Mouse (Mus musculus): ENCODE results near the gene Rhob. TPM values are rescaled to one million over a fixed set of nuclear protein-coding genes. Genes with fewer than 3 reads are reported as not detected.

Gene Rhob
- total RNA-seq (2021) = 100 to 1,000 TPM; 176 to 206 TPM
- long read RNA-seq, experiment 1, transcript Rhob-201 (1 exons, 2,349 nt) = major isoform, 34 of 34 reads
- long read RNA-seq, experiment 1, partial matches to known transcripts = 0 of 34 reads
- long read RNA-seq, experiment 1, other reads (novel, unspliced or antisense) = 0 of 34 reads
- long read RNA-seq, experiment 2, transcript Rhob-201 (1 exons, 2,349 nt) = major isoform, 184 of 184 reads
- long read RNA-seq, experiment 2, partial matches to known transcripts = 0 of 184 reads
- long read RNA-seq, experiment 2, other reads (novel, unspliced or antisense) = 0 of 184 reads

DNA sequence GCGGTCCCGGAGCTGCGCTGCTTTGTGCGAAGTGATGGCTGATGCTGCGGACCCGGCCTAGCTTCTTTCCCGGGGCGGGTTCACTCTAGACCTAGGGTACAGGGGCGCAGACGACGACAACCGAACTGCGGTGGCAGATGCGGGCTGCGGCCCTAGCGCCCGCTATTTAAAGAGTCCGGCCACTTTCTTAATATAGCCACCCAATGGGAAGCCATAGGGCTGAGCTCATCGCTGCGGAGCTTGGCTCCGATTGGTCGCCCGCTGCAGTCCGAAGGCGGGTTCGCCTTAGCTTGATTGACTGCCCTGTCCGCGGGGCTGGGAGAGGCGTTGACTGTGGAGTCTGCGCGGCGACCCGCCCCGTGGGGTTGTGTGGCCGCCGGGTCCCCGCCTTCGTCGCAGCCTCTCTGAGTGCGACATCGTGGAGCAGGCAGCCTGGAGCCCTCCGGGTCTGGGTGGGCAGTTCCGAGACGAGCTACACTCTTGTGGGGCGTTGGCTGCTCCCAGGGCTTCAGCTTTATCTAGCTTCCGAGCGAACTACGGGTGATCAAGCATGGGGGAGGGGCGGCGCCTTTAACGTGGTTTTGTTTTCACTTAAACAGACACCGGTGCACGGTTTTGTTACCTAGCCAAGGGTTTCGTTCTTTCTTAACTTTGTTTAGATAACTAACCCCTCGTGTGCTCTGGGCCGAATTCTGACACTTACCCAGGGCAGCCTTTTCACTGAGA, at the start of gene Rhob:
Rhob (minus strand) TSS at position 139 of the 726 bp plus-strand sequence.
- peak; percentile 85 to 90 for DNase-seq (ENCODE audit: low spot score in 2 of 2)

GRCm38 (mm10) chr12:8547357-8547756, 47.5 kb upstream of the Rhob start:
- peak in 1 of 2 experiments; percentile 27 for DNase-seq (ENCODE audit: low spot score in 2 of 2)

GRCm38 (mm10) chr12:8546801-8547200, 47.0 kb upstream of the Rhob start:
- no peak for DNase-seq (ENCODE audit: low spot score in 2 of 2)

DNA sequence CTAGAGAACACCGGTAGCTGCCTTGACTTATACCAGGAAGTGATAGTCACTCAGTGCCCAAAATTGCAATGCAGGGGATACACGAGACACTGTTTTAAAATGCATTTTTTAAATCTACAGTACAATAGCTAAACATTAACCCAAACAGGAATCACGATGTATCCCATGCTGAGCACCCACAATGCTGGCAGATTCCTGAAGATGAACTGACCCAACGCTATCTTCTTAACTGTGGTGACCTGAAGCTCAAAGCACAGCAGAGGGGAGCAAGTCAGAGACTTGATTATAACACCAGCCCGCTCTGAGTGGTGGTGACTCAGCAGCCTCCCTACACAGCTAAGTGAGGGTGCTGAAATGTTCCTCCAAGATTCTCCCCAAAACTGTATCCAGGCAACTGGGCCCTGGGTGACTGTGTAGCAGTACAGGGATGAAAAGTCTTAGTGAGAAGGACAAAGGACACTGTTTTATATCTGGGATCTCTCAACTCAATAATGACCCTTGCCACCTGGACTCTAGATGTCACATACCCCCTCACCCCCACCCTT, 45.3 kb upstream of the Rhob start:
- DNase-seq (ENCODE audit: low spot score in 2 of 2) = no peak

GRCm38 (mm10) chr12:8542371-8542770, 42.6 kb upstream of the Rhob start:
- DNase-seq (ENCODE audit: low spot score in 2 of 2) = no peak

- no peak for DNase-seq (ENCODE audit: low spot score in 2 of 2)
Measured at GRCm38 (mm10) chr12:8539471-8539870, 39.7 kb upstream of the Rhob start.

- no peak for DNase-seq (ENCODE audit: low spot score in 2 of 2)
Measured at GRCm38 (mm10) chr12:8537291-8537690, 37.5 kb upstream of the Rhob start.

- no peak for DNase-seq (ENCODE audit: low spot score in 2 of 2)
Measured at GRCm38 (mm10) chr12:8536221-8536965, 36.6 kb upstream of the Rhob start.

DNA sequence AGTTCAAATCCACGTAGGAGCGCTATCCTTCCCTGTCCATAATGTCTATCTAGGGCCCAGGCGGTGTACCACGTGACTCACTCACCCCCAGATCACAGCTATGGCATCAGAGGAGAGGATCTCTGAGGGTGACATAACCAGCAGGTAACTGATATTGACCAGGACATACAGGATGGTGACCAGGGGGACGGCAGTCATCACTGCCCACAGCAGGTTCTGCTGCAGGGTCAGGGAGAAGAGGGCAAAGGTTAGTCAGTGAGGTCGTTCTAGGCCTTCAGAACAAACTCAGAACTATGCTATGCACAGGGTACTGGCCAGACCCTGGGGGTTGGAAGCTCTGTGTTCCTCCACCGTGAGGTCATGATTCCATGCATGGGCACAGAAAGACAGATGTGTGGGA, 35.8 kb upstream of the Rhob start:
- DNase-seq (ENCODE audit: low spot score in 2 of 2) = no peak

DNA sequence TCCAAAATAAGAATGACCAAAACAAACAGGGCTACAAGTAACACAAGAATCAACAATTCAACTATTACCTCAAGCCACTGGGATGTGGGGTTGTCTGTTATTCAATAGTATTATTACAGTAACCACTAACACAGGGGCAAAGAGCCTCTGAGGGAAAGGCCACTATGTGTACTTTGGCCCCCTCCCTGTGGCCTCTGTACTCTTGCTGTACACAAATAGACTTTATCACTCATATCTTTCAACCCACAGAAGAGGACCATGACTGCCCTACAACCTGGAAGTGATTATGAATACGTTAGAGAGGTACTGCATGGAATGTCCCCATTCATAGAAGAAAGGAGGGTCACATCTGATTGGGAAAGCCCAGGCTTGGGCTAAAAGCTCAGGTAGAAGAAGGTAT, 35.1 kb upstream of the Rhob start:
- DNase-seq (ENCODE audit: low spot score in 2 of 2) = no peak

DNA sequence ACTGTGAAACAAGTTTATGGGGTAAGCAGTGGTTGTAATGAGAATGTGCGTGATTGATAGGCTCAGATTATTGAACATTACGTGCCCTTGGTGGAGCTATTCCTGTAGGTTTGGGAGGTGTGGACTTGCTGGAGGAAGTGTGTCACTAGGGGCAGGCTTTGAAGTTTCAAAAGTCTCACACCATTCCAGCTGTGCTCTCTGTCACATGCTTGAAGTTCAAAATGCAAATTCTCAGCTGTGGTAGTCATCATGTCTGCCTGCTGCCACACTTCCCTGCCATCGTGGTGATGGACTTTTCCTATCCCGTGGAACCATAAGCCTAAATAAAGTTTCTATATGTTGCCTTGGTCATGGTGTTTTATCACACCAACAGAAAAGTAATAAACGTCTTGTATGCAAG, 28.0 kb upstream of the Rhob start:
- no peak for DNase-seq (ENCODE audit: low spot score in 2 of 2)

DNA sequence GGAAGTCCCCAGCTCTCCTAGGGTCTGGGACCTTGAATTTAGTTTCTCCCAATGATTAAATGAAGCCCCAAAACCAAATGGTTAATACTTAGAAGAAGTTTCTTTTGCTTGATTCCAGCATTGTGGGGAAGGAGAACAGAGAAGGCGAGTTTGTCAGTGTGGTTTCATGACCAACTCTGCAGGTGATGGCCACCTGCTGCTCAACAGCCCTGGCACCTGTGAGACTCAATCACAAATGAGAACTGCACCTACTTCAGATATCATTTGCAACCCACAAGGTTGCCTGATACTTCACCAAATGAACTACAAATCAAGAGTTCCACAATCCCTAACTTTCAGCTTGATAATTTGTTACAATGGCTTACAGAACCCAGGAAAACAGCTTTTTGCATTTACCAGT, 27.4 kb upstream of the Rhob start:
- DNase-seq (ENCODE audit: low spot score in 2 of 2) = no peak

DNA sequence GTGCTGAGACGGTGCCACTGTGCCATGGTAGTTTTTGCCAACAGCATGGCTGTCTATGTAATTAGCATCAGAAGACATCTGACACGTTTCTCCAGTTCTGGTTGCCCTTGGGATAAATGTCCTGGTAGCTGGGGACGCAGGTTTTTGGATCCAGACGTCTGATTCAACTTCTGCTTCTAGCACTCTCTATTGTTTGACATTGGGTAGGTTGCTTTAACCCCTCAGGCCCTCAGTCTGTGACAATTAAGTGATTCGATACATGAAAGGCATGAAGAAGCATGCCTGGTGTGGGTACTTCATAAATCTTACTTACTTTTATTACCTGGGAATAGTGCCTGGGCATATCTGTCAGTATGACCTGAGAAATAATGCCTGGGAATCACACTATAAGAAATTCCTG, 24.3 kb upstream of the Rhob start:
- no peak for DNase-seq (ENCODE audit: low spot score in 2 of 2)

DNA sequence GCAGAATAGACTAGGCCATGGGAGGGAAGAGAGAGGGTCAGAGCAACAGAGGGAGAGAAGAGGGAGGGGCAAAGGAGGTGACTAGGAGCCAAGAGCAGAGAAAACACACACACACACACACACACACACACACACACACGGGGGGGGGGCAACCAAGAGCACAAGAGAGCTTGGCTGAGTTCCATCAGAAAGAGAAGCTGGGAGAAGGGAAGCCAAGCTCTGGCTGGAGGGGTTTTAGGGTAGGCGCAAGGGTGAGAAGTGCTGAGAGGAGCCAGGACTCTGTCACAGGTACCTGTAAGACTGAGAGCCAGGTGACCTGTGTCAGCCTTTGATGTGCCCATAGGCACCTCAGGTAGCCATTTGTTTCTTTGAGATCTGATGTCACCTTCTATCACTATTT, 22.9 kb upstream of the Rhob start:
- DNase-seq (ENCODE audit: low spot score in 2 of 2) = no peak

GRCm38 (mm10) chr12:8521375-8522047, 21.7 kb upstream of the Rhob start:
- DNase-seq (ENCODE audit: low spot score in 2 of 2) = no peak

- no peak for DNase-seq (ENCODE audit: low spot score in 2 of 2)
Measured at GRCm38 (mm10) chr12:8519431-8520160, 19.8 kb upstream of the Rhob start.

- DNase-seq (ENCODE audit: low spot score in 2 of 2) = no peak
Measured at GRCm38 (mm10) chr12:8511037-8511882, 11.5 kb upstream of the Rhob start.

DNA sequence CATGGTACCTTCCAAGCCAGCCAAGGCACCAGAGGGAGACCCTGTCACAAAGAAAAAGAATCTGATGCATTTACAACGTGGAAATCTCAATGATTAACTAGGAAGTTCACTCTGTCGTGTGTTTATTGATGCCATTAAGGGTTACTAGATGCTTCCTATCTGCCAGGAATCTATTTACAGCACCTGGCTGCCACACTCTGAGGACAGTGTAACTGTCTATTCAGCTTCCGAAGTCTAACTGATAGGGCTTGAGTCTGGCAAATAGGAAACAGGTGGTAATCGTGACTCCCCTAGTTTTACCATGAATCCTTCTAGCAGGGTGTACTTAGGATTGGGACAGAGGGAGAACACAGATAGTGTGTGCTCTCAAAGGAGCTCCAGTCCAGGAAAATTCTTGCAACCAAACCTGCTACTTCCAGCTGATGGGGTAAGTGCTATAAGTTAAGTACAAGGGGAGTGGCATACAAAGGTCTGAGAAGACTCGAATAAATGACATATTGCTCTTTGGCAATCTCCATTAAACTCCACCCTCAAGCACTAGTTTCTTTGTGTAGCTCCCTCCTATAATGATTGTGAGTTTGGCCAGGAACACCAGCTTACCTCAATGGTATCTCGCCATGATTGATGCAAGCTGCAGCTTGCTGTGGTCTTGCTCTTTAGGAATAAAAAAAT, 10.6 kb upstream of the Rhob start:
- no peak for DNase-seq (ENCODE audit: low spot score in 2 of 2)

DNA sequence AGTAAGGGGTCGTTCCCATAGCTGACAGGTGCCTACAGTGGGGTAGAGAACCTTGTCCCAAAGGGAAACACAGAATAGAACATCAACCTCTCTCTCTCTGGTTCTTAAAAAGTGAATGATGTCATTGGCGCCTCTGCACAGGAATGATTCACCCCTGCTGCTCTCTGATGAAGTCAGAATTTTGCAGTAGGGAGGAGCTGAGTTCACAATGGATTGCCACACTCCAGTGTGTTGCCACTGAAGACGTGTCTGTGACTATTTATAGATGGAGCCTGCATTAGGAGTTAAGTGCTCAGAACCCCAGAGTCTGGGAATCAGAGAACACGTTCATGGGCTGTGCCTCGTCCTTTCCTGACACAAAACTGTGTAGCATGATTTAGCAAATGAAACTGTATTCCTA, 9.9 kb upstream of the Rhob start:
- DNase-seq (ENCODE audit: low spot score in 2 of 2) = no peak
